Mouse (Mus musculus) CH12F3 (cell line): ENCODE data around the gene Lama4.

ENCODE experiments used
- in situ Hi-C: fragments of 300-500 bp; cut with MboI; formaldehyde crosslinking; loops from 2 replicates; pipeline ENCODE4 v1.14.3; 2020; ENCODE audit warnings: low sequenced_read_pairs

Lama4 gene

DNA sequence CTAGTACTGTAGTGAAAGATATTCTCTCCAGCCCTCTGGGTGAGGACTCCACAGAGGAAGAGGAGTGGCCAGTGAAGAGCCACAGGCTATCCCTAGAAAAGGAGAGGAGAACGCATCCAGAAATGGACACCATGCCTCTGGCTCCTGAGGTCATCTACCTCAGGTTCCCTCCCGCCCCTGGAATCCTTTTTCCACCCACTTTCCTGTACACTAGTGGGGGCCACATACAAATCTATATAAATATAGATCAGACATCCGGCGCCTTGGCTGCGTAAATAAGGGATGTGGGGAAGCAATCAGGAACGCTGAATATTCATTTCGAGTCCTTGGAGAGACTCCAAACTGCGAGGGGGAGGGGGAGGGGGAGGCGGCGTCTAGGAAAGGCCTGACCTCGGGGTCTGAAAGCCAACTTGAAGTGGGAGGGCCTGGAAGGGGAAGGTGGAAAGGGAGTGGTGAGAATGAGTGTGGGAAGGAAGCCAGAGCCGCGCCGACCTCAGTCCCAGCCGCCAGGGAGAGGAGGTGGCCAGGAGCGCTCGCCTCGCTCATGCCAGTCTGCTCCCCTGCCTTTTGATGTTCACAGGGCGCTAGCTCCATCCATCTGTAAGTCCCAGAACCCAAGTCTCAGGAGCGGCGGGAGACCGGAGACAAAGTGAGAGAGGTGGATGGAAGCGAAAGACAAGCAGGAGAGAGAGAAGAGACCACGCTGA lies at the start of gene Lama4:
TSS of gene Lama4 (plus strand) at position 441 of the 707 bp plus-strand sequence.
- in situ Hi-C loops: no loop called here

DNA sequence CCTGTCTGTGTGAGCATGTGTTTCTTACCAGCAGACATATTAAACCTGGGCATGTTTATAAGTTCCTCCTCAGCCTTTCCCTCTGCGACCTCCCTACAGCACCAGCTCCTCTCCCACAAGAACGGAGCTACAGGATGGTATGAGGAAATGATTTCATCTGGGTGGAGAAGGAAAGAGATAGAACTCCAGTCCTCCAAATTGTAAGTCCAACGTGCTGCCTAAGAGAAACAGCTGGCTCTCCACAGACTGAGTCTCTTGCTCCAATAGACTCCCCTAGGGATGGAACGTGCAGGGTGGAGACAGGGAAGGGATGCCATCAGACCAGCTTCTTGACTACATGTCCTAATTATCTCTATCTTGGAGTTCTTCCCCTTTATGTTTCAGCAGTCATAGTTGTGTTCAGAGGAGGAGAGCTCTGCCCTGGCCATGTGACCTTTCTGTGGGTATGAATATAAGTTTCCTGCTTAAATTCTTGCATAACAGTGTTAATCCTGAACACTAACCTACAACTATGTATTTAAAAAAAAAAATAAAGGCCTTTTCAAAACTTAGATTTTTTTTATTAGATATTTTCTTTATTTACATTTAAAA lies 49.2 kb upstream of the Lama4 start:
- in situ Hi-C loops: no loop called here

GRCm38 (mm10) chr10:38928940-38929697 lies 36.2 kb upstream of the Lama4 start:
- in situ Hi-C loops: no loop called here

- in situ Hi-C loops: no loop called here
These were observed 20.6 kb upstream of the Lama4 start for GRCm38 (mm10) chr10:38944701-38945100.

DNA sequence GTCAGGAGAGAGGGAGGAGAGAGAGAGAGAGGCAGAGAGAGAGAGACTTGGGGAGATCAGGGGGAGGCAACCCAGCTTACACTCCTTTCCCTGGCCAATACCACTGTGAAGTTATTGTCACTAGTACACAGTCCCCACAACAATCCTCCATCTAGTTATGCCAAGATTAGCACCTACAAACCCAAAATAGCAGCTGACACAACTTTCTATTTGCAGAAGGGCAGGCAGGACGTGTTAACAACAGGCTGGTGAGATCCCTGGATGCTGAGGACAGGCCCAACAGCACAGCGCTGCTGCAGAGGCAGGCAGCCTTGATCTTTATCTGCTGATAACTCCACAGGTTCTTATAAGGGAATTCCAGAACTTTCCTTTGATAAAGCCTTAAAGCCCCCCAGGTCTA lies 3.4 kb upstream of the Lama4 start:
- in situ Hi-C loops: no loop called here

GRCm38 (mm10) chr10:38964719-38965074 lies 618 bp upstream of the Lama4 start:
- in situ Hi-C loops: no loop called here

GRCm38 (mm10) chr10:38965857-38966256 lies 542 bp downstream of the Lama4 start:
- in situ Hi-C loops: no loop called here

DNA sequence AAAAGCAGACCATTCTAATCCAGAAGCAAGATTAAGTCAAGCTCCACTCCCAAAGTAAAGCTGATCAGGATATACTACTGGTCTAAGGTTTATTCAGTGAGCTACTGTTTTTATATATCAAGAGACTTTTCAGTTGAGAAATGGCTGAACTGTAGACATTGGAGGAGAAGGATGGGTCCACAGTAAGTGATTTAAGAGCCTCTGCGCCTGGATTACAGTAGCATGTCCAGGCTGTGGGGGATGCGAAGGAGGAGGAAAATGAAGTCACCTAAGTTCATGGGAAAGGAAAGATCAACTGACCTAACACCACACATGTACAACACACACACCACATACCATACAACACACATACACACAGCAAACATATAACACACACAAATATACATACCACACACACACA lies 1.3 kb downstream of the Lama4 start:
- in situ Hi-C loops: no loop called here

GRCm38 (mm10) chr10:38968326-38969072 lies 3.2 kb downstream of the Lama4 start:
- in situ Hi-C loops: no loop called here

DNA sequence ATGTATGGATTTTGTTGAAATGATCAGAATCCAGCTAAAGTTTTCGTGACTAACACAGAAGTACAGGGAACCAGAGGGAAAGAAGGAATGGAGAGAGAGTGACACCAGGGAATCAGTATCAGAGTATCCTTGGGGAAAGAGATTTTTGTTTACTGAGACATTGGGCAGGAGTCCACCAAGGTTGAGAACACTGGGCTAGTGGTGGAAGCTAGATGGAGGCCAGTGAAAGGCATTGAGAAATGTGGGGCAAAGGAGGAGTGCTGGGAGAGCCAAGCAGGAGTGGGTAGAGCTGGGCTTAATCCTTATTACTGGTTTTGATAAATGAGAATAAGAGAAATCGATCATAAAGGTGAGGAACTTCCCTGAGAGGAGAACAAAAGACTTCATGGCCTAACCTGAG lies 4.2 kb downstream of the Lama4 start:
- in situ Hi-C loops: no loop called here

- in situ Hi-C loops: no loop called here
These were observed 4.7 kb downstream of the Lama4 start for GRCm38 (mm10) chr10:38969975-38970374.

DNA sequence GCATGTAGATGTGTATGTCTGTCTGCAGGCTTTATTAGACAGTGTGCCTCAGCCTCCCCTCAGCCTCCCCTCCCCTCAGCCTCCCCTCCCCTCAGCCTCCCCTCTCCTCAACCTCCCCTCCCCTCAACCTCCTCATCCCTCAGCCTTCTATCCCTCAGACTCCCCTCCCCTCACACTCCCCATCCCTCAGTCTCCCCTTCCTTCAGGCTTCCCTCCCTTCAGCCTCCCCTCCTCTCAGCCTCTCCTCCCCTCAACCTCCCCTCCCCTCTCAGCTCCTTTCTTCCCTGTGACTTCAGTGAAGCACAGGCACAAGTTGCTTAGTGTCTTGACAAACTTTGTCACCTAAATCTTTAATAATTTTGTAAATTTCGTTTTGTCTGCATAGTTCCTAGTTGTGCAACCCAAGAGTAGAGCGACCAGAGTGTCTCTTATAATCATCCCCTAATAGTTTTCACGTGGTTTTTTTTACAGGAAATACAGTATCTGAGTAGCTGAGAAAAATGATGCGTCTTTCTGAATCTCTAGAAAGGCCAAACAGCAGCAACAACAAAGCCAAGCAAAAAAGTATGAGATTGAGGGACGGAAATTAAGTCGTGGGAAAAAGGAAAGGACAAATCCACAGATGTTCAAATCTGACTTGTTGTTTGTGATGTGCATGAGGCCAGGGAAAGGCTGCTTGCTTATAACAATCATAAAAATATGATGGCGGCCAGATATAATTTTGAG lies 7.1 kb downstream of the Lama4 start:
- in situ Hi-C loops: no loop called here

DNA sequence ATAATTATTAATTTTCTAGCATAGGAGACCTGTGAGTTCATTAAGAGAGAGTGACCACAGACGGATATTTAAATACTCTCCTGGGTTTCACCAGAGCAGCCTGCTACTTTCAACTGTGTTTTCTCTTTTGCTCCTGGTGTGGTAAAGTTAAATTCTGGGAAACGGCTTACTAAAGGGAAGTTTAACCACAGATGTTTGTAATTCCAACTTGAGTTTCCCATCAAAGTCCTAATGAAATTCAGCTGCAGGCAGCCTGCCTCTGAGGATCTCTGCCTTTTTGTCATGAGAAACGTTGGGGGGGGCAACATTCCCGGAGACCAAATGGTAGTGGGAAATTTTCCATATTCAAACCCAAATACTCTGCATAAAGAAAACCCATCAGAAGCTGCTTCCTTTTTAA lies 7.7 kb downstream of the Lama4 start:
- in situ Hi-C loops: no loop called here

DNA sequence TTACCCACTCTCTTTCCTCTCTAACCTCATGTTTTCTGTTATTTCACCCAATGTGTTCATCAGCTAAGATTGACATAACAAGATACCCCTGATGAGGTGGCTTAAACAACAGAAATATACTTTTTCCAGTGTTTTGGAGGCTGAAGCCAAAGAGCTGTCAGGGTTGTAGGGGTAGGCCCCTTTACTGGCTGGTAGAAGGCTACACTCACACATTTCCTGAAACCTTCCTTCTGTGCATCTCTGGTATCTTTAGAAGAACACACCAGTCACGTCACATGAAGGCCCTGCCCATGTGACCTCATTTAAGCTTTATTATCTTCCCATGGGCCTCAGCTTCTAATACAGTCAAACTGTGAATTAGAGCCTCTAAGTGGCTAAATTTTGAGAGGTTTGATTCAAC lies 12.9 kb downstream of the Lama4 start:
- in situ Hi-C loops: no loop called here

DNA sequence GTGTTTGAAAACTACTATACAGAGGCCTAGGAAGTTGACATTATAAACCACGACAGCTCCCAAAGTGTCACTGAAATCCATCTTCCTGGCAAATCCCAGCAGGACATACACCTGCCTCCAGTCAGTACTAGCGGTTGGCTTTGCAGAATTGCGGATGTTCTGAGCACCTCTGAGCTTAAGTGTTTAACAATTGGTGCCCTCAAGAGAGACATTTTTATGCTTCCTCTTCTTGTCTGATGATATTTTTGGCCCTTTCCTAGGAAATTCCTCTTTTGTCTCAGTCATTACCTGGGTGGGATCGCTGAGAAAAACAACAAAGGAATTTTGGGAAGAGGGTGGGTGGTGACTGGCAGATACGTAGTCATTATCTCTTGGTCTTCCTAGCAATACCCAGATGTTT lies 14.4 kb downstream of the Lama4 start:
- in situ Hi-C loops: no loop called here

- in situ Hi-C loops: no loop called here
These were observed 15.7 kb downstream of the Lama4 start for GRCm38 (mm10) chr10:38980980-38981379.

DNA sequence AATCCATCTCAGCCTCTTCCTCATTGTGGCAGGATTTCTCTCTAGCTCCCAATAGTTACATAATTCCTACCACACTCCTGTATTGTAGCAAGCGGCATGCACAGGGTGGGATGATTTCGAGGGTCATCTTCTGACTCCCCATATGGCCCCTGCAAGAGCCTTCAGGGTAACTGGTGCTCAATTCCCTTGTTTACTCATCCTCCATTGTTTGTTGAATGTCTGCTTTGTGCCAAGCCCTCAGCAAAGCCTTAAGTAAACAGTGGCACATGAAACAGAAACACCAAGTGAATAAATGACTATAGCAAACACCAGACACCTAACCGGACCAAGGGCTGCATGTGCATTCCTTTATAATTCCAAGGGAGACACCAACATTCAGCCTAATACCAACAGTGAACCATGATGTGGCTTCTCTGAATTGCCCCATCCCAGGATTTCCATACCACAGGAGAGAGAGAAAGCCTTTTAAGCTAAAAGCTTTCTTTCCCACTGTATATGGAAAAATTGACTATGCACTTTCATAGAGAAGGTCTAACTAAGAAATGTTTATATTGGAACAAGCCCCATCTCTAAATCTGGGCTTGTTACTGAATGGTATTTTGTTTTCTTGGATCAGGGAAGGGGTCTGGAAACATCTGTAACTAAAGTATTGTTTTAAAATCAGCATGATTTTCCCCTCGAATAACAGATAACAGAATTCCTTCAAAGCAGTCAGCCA lies 19.2 kb downstream of the Lama4 start:
- in situ Hi-C loops: no loop called here

DNA sequence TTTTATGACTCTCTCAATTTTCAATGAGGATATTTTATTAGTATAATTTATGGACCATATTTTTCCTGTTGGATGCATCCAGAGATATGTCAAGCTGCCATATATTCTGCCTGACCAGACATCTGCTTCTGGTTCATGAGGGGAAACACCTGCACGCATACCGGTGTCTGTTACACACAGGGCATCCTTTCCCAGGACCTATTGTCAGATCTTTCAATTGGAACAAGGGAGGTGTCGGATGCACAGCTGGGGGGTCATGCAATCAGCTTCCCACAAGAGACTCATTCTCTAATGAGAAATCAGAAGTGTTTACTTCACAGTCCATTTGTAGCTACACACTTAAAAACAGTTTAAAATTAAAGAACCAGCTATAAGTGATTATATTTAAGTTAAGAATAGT lies 20.7 kb downstream of the Lama4 start:
- in situ Hi-C loops: no loop called here

- in situ Hi-C loops: no loop called here
These were observed 27.5 kb downstream of the Lama4 start for GRCm38 (mm10) chr10:38992827-38993226.
